Mouse (Mus musculus): Measurements from ENCODE around the gene Slc48a1.

Gene Slc48a1

GRCm38 (mm10) chr15:97778311-97779098 lies at the start of gene Slc48a1:
Slc48a1 (plus strand) TSS chr15:97778520.
- no peak for DNase-seq (ENCODE audit: low read depth)

GRCm38 (mm10) chr15:97728804-97729203 lies 49.5 kb upstream of the Slc48a1 start:
- DNase-seq (ENCODE audit: low read depth), result no peak

GRCm38 (mm10) chr15:97730365-97730764 lies 48.0 kb upstream of the Slc48a1 start:
- DNase-seq (ENCODE audit: low read depth), result no peak

GRCm38 (mm10) chr15:97731111-97731510 lies 47.2 kb upstream of the Slc48a1 start, which contains the start of gene Endou:
Endou (minus strand) TSS chr15:97731339.
- DNase-seq (ENCODE audit: low read depth), result no peak

- no peak for DNase-seq (ENCODE audit: low read depth)
Measured at GRCm38 (mm10) chr15:97731988-97732387, 46.3 kb upstream of the Slc48a1 start.

- no peak for DNase-seq (ENCODE audit: low read depth)
Measured at GRCm38 (mm10) chr15:97738923-97739322, 39.4 kb upstream of the Slc48a1 start.

- no peak for DNase-seq (ENCODE audit: low read depth)
Measured at GRCm38 (mm10) chr15:97740283-97740732, 38.0 kb upstream of the Slc48a1 start.

- DNase-seq (ENCODE audit: low read depth), result no peak
Measured at GRCm38 (mm10) chr15:97741662-97742061, 36.7 kb upstream of the Slc48a1 start.

- no peak for DNase-seq (ENCODE audit: low read depth)
Measured at GRCm38 (mm10) chr15:97742074-97742473, 36.2 kb upstream of the Slc48a1 start.

- no peak for DNase-seq (ENCODE audit: low read depth)
Measured at GRCm38 (mm10) chr15:97742600-97742999, 35.7 kb upstream of the Slc48a1 start.

GRCm38 (mm10) chr15:97743210-97743609 lies 35.1 kb upstream of the Slc48a1 start:
- no peak for DNase-seq (ENCODE audit: low read depth)

- no peak for DNase-seq (ENCODE audit: low read depth)
Measured at GRCm38 (mm10) chr15:97743961-97744525, 34.3 kb upstream of the Slc48a1 start.

- DNase-seq (ENCODE audit: low read depth), result no peak
Measured at GRCm38 (mm10) chr15:97744930-97745329, 33.4 kb upstream of the Slc48a1 start.

- DNase-seq (ENCODE audit: low read depth), result no peak
Measured at GRCm38 (mm10) chr15:97745331-97745730, 33.0 kb upstream of the Slc48a1 start.

- no peak for DNase-seq (ENCODE audit: low read depth)
Measured at GRCm38 (mm10) chr15:97746278-97746677, 32.0 kb upstream of the Slc48a1 start.

GRCm38 (mm10) chr15:97746748-97747147 lies 31.6 kb upstream of the Slc48a1 start:
- no peak for DNase-seq (ENCODE audit: low read depth)

GRCm38 (mm10) chr15:97747486-97747885 lies 30.8 kb upstream of the Slc48a1 start:
- DNase-seq (ENCODE audit: low read depth), result no peak

- peak; percentile 51 for DNase-seq (ENCODE audit: low read depth)
Measured at GRCm38 (mm10) chr15:97748309-97748708, 30.0 kb upstream of the Slc48a1 start.

GRCm38 (mm10) chr15:97748964-97749363 lies 29.4 kb upstream of the Slc48a1 start:
- DNase-seq (ENCODE audit: low read depth), result no peak

- DNase-seq (ENCODE audit: low read depth), result no peak
Measured at GRCm38 (mm10) chr15:97749397-97749796, 28.9 kb upstream of the Slc48a1 start.

- no peak for DNase-seq (ENCODE audit: low read depth)
Measured at GRCm38 (mm10) chr15:97749841-97750240, 28.5 kb upstream of the Slc48a1 start.

GRCm38 (mm10) chr15:97750697-97751096 lies 27.6 kb upstream of the Slc48a1 start:
- DNase-seq (ENCODE audit: low read depth), result peak; percentile 31

GRCm38 (mm10) chr15:97751676-97752075 lies 26.6 kb upstream of the Slc48a1 start:
- DNase-seq (ENCODE audit: low read depth), result peak; percentile 70

All from induced T-regulatory cell, adult 2 months (primary cell).